Mouse (Mus musculus) kidney, embryonic 16.5 days (tissue): ENCODE data around the gene Ift122. TPM values are rescaled to one million over a fixed set of nuclear protein-coding genes. Genes with fewer than 3 reads are reported as not detected.
A peak's percentile ranks its signal among the peaks of the same experiment; 100 is the strongest.

ENCODE experiments used
- ATAC-seq: fragments of 200-750 bp; cut with Nextera tagmentation; 2 replicates; pipeline ENCODE4 v1.8.0; 2017; ENCODE audit warnings: moderate TSS enrichment; ENCODE audit not compliant: low FRiP score, low TSS enrichment
- H3K27ac ChIP-seq: fragments of 300-500 bp; sonication (generic); 2 replicates; pipeline ENCODE4 v1.5.1; 2014; ENCODE audit warnings: low read length
- H3K27me3 ChIP-seq: fragments of 300-500 bp; sonication (generic); 2 replicates; pipeline ENCODE4 v1.6.1; 2014; ENCODE audit warnings: low read length, control low read depth, mixed read lengths; ENCODE audit not compliant: insufficient read depth
- H3K36me3 ChIP-seq: fragments of 300-500 bp; sonication (generic); 2 replicates; pipeline ENCODE4 v1.6.1; 2014; ENCODE audit warnings: low read length, control low read depth, mixed read lengths; ENCODE audit not compliant: insufficient read depth
- H3K4me1 ChIP-seq: fragments of 300-500 bp; sonication (generic); 2 replicates; pipeline ENCODE4 v1.6.1; 2014; ENCODE audit warnings: low read length, control low read depth, mixed read lengths; ENCODE audit not compliant: insufficient read depth
- H3K4me2 ChIP-seq: fragments of 300-500 bp; sonication (generic); replicated peaks from 2 replicates; pipeline ENCODE4 v1.6.1; 2014; ENCODE audit warnings: low read depth, low read length
- H3K4me3 ChIP-seq: fragments of 300-500 bp; sonication (generic); 2 replicates; pipeline ENCODE4 v1.5.1; 2014; ENCODE audit warnings: mild to moderate bottlenecking, low read length
- H3K9ac ChIP-seq: fragments of 300-500 bp; sonication (generic); replicated peaks from 2 replicates; pipeline ENCODE4 v1.6.1; 2014; ENCODE audit warnings: low read length
- H3K9me3 ChIP-seq: fragments of 300-500 bp; sonication (generic); 2 replicates; pipeline ENCODE4 v1.6.1; 2016; ENCODE audit warnings: low read length, control low read depth
- WGBS: fragments of 180-500 bp; shearing (Covaris S2); extraction: QIAGEN DNeasy Blood & Tissue Kit; methylation state at CpG from one replicate; pipeline ENCODE4 v1.1.7; 2014; 5-methylcytosine and 5-hydroxymethylcytosine counted together
- polyA plus RNA-seq: library from polyadenylated mRNA; unstranded; fragments of >200 nt; fragmentation: Nextera tagmentation; extraction: Ambion mirVana; gene quantifications from 2 replicates; pipeline ENCODE4 v1.2.1, GENCODE M21; 2015

Gene Ift122
- polyA plus RNA-seq, 1 experiment from 2014 or later = 38.4 TPM

DNA sequence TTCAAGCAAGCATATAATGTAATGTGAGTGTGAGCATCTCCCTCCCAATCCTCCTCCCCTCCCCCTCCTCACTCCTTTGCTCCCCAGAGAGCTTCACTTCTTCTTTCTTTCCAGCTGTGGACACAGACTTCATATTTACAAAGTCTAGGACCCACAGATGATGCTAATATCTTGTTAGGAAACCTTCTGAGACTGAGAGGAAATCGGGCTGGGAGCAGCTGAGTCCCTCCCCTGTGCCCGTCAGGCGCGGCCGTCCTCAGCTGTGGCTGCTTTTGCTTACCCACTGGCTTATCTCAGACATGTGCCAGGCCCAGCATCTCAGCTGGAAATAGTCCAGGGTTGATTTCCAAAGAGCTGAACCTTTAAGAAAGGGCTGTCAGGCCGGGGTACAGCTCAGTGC lies 93.1 kb downstream of the Ift122 start:
- WGBS = 65% methylated on average over 6 of the region's 6 CpGs
- ATAC-seq = no peak

DNA sequence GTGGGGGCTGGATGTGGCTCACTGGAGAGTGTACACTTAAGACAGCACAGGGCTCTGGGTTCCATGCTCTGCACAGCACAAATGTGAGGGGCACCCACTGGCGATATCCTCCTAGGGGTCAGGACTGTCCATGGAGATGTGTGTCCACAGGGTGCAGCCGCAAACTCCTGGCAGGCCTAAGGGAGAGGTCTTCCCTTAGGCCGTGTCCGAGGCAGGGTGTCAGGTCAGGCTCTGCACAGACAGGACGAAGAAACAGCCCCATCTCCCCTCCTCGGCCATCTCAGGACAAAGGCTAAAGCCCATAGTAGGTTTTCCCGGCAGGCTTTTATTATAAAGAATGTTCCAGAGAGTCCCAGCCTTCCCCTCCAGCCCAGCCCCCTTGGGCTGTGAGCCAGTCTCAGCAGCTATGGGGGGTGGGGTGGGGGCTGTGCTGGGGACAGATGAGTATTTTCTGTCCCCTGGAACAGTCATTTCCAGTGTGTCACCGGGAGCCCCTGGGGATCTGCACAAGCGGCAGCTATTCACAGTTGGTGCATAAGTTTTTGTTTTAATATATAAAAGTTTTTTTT lies 101.3 kb downstream of the Ift122 start:
- Histone ChIP-seq H3K27me3 (no peaks in the 10 kb centered on the region), H3K4me1 (peaks cover 23% of the 10 kb centered on the region), H3K27ac (no peak overlapping the region; the same call in 1 of the 2 replicates), H3K4me3 (no peak overlapping the region), H3K9ac (no peak overlapping the region), H3K4me2 (no peak overlapping the region), H3K9me3 (no peaks in the 10 kb centered on the region), H3K36me3 (peaks cover 20% of the 10 kb centered on the region)
- no peak for ATAC-seq
- WGBS = 81% methylated on average over 9 of the region's 9 CpGs

More for the DNA sequence above, 93.1 kb downstream of the Ift122 start:
- Histone ChIP-seq H3K9ac (no peak overlapping the region), H3K36me3 (no peaks in the 10 kb centered on the region), H3K4me3 (no peak overlapping the region), H3K27ac (no peak overlapping the region), H3K4me2 (no peak overlapping the region), H3K9me3 (no peaks in the 10 kb centered on the region), H3K27me3 (no peaks in the 10 kb centered on the region), H3K4me1 (peaks cover 2% of the 10 kb centered on the region; the same call in 1 of the 2 replicates)

DNA sequence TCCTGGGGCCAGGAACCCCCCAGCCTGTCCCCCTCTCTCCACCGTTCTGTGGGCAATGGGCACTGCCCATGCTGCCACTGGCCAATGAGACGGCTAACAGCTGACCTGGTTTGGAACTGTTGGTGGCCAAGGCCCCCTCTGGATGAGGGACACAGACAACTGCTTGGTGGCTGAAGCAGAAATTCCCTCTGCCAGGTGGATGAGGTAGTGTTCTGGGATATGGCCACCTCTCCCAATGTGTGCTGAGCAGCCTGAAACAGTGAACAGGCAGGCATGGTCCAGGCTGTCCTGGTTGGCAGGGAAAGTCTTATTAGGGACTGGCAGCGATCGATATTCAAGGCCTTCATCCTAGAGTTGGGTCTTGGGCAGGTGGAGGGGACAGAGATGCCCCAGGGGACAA lies 101.9 kb downstream of the Ift122 start:
- no peak for ATAC-seq
- Histone ChIP-seq H3K9me3 (no peaks in the 10 kb centered on the region), H3K4me1 (peaks cover 23% of the 10 kb centered on the region), H3K27me3 (no peaks in the 10 kb centered on the region), H3K27ac (no peak overlapping the region), H3K36me3 (peaks cover 26% of the 10 kb centered on the region), H3K4me2 (no peak overlapping the region), H3K4me3 (no peak overlapping the region), H3K9ac (no peak overlapping the region)
- 85% methylated on average over 4 of the region's 4 CpGs for WGBS

GRCm38 (mm10) chr6:115955664-115956063 lies 102.4 kb downstream of the Ift122 start:
- peaks cover 23% of the 10 kb centered on the region for H3K4me1 ChIP-seq
- no peak overlapping the region for H3K27ac ChIP-seq
- peaks cover 31% of the 10 kb centered on the region for H3K36me3 ChIP-seq
- 73% methylated on average over 11 of the region's 11 CpGs for WGBS
- no peaks in the 10 kb centered on the region for H3K27me3 ChIP-seq
- no peaks in the 10 kb centered on the region for H3K9me3 ChIP-seq
- no peak overlapping the region for H3K4me3 ChIP-seq
- ATAC-seq = no peak
- no peak overlapping the region for H3K4me2 ChIP-seq
- H3K9ac ChIP-seq = no peak overlapping the region

DNA sequence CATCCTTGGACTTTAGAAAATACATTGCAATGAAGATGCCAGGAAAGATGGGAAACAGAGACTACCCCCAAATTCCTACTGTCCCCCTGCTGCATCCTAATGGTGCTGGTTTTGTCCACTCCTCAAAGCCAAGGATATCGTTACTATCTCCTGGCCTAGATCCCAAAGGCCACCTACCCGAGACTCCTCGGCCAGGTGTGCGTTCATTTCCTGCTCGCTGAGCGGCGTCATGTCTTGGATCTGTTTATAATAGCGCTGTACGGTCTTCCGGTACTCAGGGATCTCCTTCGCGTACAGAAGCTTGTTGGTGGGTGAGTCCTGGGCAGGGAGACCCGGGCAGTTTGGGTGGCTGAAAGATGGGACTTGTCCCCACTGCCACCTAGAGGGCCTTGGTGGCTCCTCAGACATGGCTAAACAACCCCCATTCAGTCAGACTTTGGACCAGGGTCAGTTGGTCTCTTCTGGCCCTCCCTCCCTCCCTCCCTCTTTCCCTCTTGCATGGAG lies 103.2 kb downstream of the Ift122 start:
- Histone ChIP-seq H3K4me3 (no peak overlapping the region), H3K4me1 (peaks cover 23% of the 10 kb centered on the region), H3K27ac (no peak overlapping the region; the same call in 1 of the 2 replicates), H3K9me3 (no peaks in the 10 kb centered on the region), H3K27me3 (no peaks in the 10 kb centered on the region), H3K9ac (no peak overlapping the region), H3K36me3 (peaks cover 37% of the 10 kb centered on the region), H3K4me2 (no peak overlapping the region)
- 76% methylated on average over 13 of the region's 13 CpGs for WGBS
- ATAC-seq = no peak

GRCm38 (mm10) chr6:115956922-115957601 lies 103.8 kb downstream of the Ift122 start:
- 38% methylated on average over 16 of the region's 16 CpGs for WGBS
- H3K27me3 ChIP-seq = no peaks in the 10 kb centered on the region
- no peaks in the 10 kb centered on the region for H3K9me3 ChIP-seq
- H3K4me3 ChIP-seq = no peak overlapping the region
- peaks cover 41% of the 10 kb centered on the region for H3K36me3 ChIP-seq
- peak; percentile 77 for ATAC-seq
- H3K4me2 ChIP-seq = no peak overlapping the region
- H3K27ac ChIP-seq = peak overlapping the region; percentile 50; the same call in 1 of the 2 replicates
- H3K9ac ChIP-seq = no peak overlapping the region
- peaks cover 23% of the 10 kb centered on the region for H3K4me1 ChIP-seq

DNA sequence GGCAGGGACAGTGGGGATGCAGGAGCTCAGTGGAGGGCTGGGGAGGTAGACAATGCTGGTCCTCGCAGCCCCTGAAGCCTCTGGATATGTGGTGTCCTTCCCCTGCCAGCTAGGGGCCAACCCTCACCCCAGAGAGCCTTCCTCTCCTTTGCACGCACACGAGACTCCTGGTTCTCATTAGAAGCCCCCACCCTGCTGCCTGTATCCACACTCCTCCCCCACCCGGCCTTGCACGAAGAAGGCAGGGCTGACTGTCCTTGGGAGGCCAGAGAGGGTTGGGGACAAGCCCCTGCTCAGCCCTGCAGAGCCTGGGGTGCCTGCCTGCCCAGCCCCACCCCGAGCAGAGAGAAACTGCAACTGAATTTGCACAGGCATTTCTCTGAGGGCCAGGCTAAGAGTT lies 104.4 kb downstream of the Ift122 start:
- Histone ChIP-seq H3K36me3 (peaks cover 48% of the 10 kb centered on the region), H3K27ac (no peak overlapping the region), H3K4me2 (no peak overlapping the region), H3K9ac (no peak overlapping the region), H3K9me3 (no peaks in the 10 kb centered on the region), H3K4me1 (peaks cover 27% of the 10 kb centered on the region), H3K27me3 (no peaks in the 10 kb centered on the region), H3K4me3 (no peak overlapping the region)
- 59% methylated on average over 5 of the region's 6 CpGs for WGBS
- no peak for ATAC-seq

DNA sequence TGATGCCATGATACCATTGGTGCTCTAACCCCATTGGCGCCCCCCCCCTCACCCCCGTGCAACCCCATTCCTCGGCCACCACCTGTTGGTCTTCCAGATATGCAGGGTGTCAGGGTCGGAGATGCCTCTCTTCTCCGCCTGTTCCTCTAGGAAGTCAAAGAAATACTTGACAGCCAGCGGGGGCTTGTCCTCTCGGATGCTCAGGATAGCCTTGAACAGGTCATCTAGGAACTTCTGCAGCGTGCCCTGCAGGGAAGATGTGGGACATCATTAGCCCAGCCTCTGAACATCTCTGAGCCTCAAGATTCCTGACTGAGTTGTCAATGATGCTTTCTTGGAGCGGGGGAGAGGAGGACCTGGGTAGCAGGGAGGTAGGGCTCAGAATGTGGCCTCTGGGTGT lies 105.2 kb downstream of the Ift122 start:
- ATAC-seq = no peak
- H3K9ac ChIP-seq = no peak overlapping the region
- H3K4me1 ChIP-seq = peaks cover 33% of the 10 kb centered on the region
- no peak overlapping the region for H3K27ac ChIP-seq
- peaks cover 55% of the 10 kb centered on the region for H3K36me3 ChIP-seq
- WGBS = 91% methylated on average over 9 of the region's 9 CpGs
- no peak overlapping the region for H3K4me2 ChIP-seq
- no peak overlapping the region for H3K4me3 ChIP-seq
- no peaks in the 10 kb centered on the region for H3K27me3 ChIP-seq
- H3K9me3 ChIP-seq = no peaks in the 10 kb centered on the region

- Histone ChIP-seq H3K4me2 (no peak overlapping the region), H3K4me3 (no peak overlapping the region), H3K27ac (no peak overlapping the region), H3K27me3 (no peaks in the 10 kb centered on the region), H3K4me1 (peaks cover 33% of the 10 kb centered on the region), H3K9me3 (no peaks in the 10 kb centered on the region), H3K36me3 (peaks cover 58% of the 10 kb centered on the region), H3K9ac (no peak overlapping the region)
- ATAC-seq = no peak
- WGBS = 63% methylated on average over 7 of the region's 7 CpGs
Measured at GRCm38 (mm10) chr6:115959151-115959691, 106.0 kb downstream of the Ift122 start.

DNA sequence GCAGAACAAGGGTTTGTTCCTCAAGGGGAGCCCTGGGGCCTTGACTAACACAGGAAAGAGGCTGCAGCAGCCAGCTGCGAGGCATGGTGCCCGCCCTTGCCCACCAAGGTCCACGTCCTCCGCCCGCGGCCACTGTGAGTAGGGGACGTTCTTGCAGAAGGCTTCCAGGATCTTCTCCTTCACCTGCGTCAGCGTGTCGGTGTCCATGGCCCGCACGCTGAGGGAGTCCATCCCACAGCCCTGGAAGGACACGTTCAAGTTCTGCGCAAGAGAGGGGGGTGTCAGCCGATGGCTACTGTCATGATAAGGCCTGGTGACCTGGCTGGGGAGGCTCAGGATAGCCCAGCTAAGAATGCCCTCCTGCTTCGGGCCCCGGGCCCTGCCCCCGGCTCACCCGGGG lies 107.1 kb downstream of the Ift122 start:
- no peak overlapping the region for H3K4me3 ChIP-seq
- no peak overlapping the region for H3K4me2 ChIP-seq
- no peak for ATAC-seq
- H3K9me3 ChIP-seq = no peaks in the 10 kb centered on the region
- peaks cover 29% of the 10 kb centered on the region for H3K4me1 ChIP-seq
- peaks cover 50% of the 10 kb centered on the region for H3K36me3 ChIP-seq
- 91% methylated on average over 19 of the region's 19 CpGs for WGBS
- H3K27ac ChIP-seq = no peak overlapping the region
- H3K27me3 ChIP-seq = no peaks in the 10 kb centered on the region
- H3K9ac ChIP-seq = no peak overlapping the region
